Mouse (Mus musculus) thymus, postnatal 0 days (tissue): ENCODE measurements at regions not wholly inside any gene's neighbourhood (a gene's known extent, or its start where the extent isn't known, plus 50 kb on each side); places are given as distances from the start of the nearest gene placed in this dataset.

Source experiments
- DNase-seq: peaks from one replicate; pipeline ENCODE4 v3.0.0-alpha.2; 2015; ENCODE audit warnings: low spot score

GRCm38 (mm10) chr3:104295856-104296255 lies 75.7 kb upstream of the Magi3 start:
- no peak for DNase-seq

GRCm38 (mm10) chr3:104295015-104295719 lies 75.0 kb upstream of the Magi3 start:
- no peak for DNase-seq

GRCm38 (mm10) chr3:104293869-104294268 lies 73.7 kb upstream of the Magi3 start:
- no peak for DNase-seq

- DNase-seq = no peak
Observed at GRCm38 (mm10) chr3:104288970-104289680, 69.0 kb upstream of the Magi3 start.

GRCm38 (mm10) chr3:104287900-104288299 lies 67.7 kb upstream of the Magi3 start:
- no peak for DNase-seq

GRCm38 (mm10) chr3:104284961-104285360 lies 64.8 kb upstream of the Magi3 start:
- no peak for DNase-seq

- DNase-seq = no peak
Observed at GRCm38 (mm10) chr3:104283855-104284254, 63.7 kb upstream of the Magi3 start.

GRCm38 (mm10) chr3:104279505-104279904 lies 59.3 kb upstream of the Magi3 start:
- DNase-seq = no peak

- no peak for DNase-seq
Observed at GRCm38 (mm10) chr3:104274718-104275302, 54.6 kb upstream of the Magi3 start.

- no peak for DNase-seq
Observed at GRCm38 (mm10) chr3:104274084-104274483, 53.9 kb upstream of the Magi3 start.
